Mouse (Mus musculus) cortical plate, adult 2 months (tissue): ENCODE data around the gene Fam180a.

Experiments
- CTCF ChIP-seq: fragments of 200-500 bp; IDR thresholded peaks from 2 replicates; pipeline ENCODE4 v1.5.1; 2011; ENCODE audit warnings: mild to moderate bottlenecking, control low read depth, low read length; ENCODE audit not compliant: insufficient read depth; ENCODE audit errors: extremely low read depth
- POLR2A ChIP-seq: fragments of 200-500 bp; IDR thresholded peaks from 2 replicates; pipeline ENCODE4 v1.6.1; 2011; ENCODE audit warnings: mild to moderate bottlenecking, low read length, control low read depth; ENCODE audit not compliant: insufficient read depth; ENCODE audit errors: extremely low read depth

GRCm38 (mm10) chr6:35355320-35355719 is 29.4 kb upstream of the Fam180a start:
- TF ChIP-seq CTCF (no peak), POLR2A (no peak)
